Mouse (Mus musculus) forebrain, embryonic 14.5 days (tissue): ENCODE results near the gene Tcap. TPM values are rescaled to one million over a fixed set of nuclear protein-coding genes. Genes with fewer than 3 reads are reported as not detected.
A peak's percentile ranks its signal among the peaks of the same experiment; 100 is the strongest.

Experiments used
- ATAC-seq: fragments of 200-750 bp; cut with Nextera tagmentation; 2 replicates; pipeline ENCODE4 v1.8.0; 2017; ENCODE audit warnings: mild to moderate bottlenecking, moderate library complexity
- DNase-seq: peaks from one replicate; pipeline ENCODE4 v3.0.0-alpha.2; 2015; ENCODE audit warnings: low spot score
- H3K27ac ChIP-seq: fragments of 300-500 bp; sonication (generic); 2 replicates; pipeline ENCODE4 v1.5.1; 2014; ENCODE audit warnings: low read depth, mild to moderate bottlenecking, control low read depth, low read length, moderate library complexity
- H3K27me3 ChIP-seq: fragments of 300-500 bp; sonication (generic); replicated peaks from 2 replicates; pipeline ENCODE4 v1.6.1; 2014; ENCODE audit warnings: low read length, control low read depth, mixed read lengths; ENCODE audit not compliant: control insufficient read depth, insufficient read depth
- H3K36me3 ChIP-seq: fragments of 300-500 bp; sonication (generic); 2 replicates; pipeline ENCODE4 v1.6.1; 2014; ENCODE audit warnings: low read length, control low read depth; ENCODE audit not compliant: control insufficient read depth, insufficient read depth
- H3K4me1 ChIP-seq: fragments of 300-500 bp; sonication (generic); 2 replicates; pipeline ENCODE4 v1.6.1; 2014; ENCODE audit warnings: antibody characterized with exemption, low read length, control low read depth; ENCODE audit not compliant: control insufficient read depth, insufficient read depth
- H3K4me2 ChIP-seq: fragments of 300-500 bp; sonication (generic); 2 replicates; pipeline ENCODE4 v1.6.1; 2014; ENCODE audit warnings: mild to moderate bottlenecking, control low read depth, low read length
- H3K4me3 ChIP-seq: fragments of 300-500 bp; sonication (generic); 2 replicates; pipeline ENCODE4 v1.5.1; 2014; ENCODE audit warnings: low read depth, low read length, control low read depth
- H3K9ac ChIP-seq: fragments of 300-500 bp; sonication (generic); 2 replicates; pipeline ENCODE4 v1.6.1; 2014; ENCODE audit warnings: mild to moderate bottlenecking, low read length, control low read depth, moderate library complexity
- H3K9me3 ChIP-seq: fragments of 300-500 bp; sonication (generic); replicated peaks from 2 replicates; pipeline ENCODE4 v1.6.1; 2016; ENCODE audit warnings: low read length, control low read depth, mixed read lengths; ENCODE audit not compliant: control insufficient read depth
- WGBS: fragments of 180-500 bp; shearing (Covaris S2); extraction: QIAGEN DNeasy Blood & Tissue Kit; methylation state at CpG from one replicate; pipeline ENCODE4 v1.1.7; 2014; 5-methylcytosine and 5-hydroxymethylcytosine counted together
- polyA plus RNA-seq: library from polyadenylated mRNA; unstranded; fragments of >200 nt; fragmentation: Nextera tagmentation; extraction: Ambion mirVana; gene quantifications from 2 replicates; pipeline ENCODE4 v1.2.1, GENCODE M21; 2014

The Tcap gene
- polyA plus RNA-seq, 1 experiment from 2014 or later = not detected

GRCm38 (mm10) chr11:98363817-98364216 lies 19.8 kb upstream of the Tcap start:
- H3K9ac ChIP-seq = no peak overlapping the region
- H3K36me3 ChIP-seq = no peaks in the 10 kb centered on the region
- no peaks in the 10 kb centered on the region for H3K9me3 ChIP-seq
- H3K4me1 ChIP-seq = peaks cover 12% of the 10 kb centered on the region
- ATAC-seq (no peak), DNase-seq (no peak)
- H3K4me2 ChIP-seq = no peak overlapping the region
- no peaks in the 10 kb centered on the region for H3K27me3 ChIP-seq
- H3K4me3 ChIP-seq = no peak overlapping the region
- 83% methylated on average over 5 of the region's 5 CpGs for WGBS
- no peak overlapping the region for H3K27ac ChIP-seq

DNA sequence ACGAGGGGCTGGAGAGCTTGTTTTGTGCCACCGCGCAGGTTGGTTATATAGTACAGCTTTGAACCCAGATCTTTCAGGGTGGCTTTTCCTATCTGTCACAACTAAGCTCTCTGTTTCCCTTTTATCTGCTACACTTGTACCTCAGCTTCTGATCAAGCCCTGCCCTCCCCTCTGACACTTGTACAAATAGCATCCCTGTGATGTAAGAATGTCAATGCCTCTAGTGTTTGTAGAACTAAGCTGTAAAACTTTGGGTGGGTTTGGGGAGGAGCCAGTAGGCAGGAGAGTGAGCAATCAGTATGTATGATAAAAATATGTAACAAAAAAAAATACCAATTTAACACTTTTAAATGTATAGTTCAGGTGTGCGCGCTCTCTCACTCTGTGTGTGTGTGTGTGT lies 19.2 kb upstream of the Tcap start:
- Histone ChIP-seq H3K4me3 (no peak overlapping the region), H3K36me3 (no peaks in the 10 kb centered on the region), H3K27me3 (no peaks in the 10 kb centered on the region), H3K4me2 (no peak overlapping the region), H3K4me1 (peaks cover 6% of the 10 kb centered on the region), H3K9me3 (no peaks in the 10 kb centered on the region), H3K27ac (no peak overlapping the region), H3K9ac (no peak overlapping the region)
- DNase-seq = no peak
- 92% methylated on average over 5 of the region's 5 CpGs for WGBS
- no peak for ATAC-seq

DNA sequence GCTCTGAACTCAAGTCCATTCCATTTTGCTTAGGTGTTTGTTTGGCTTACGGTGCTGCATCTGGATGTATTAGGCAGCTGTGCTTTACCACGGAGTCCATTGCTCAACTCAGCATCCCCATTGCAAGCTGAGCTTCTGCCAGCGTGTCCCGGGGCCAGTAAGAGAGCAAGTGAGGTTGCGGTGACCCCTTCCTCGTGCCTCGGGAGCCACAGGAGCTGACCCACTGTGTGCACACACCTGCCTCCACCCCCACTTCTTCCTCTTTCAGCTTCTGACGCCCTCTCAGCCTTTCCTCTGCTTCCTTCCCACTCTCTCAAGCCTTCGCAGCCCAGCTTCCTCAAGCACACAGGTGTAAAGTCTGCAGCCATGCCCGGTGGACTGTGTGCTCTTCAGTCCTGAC lies 17.3 kb upstream of the Tcap start:
- DNase-seq = no peak
- WGBS = 83% methylated on average over 10 of the region's 10 CpGs
- H3K9me3 ChIP-seq = no peaks in the 10 kb centered on the region

GRCm38 (mm10) chr11:98367171-98367862 lies 16.3 kb upstream of the Tcap start:
- ATAC-seq = no peak
- no peak overlapping the region for H3K4me3 ChIP-seq
- H3K9me3 ChIP-seq = no peaks in the 10 kb centered on the region
- H3K9ac ChIP-seq = no peak overlapping the region
- peaks cover 18% of the 10 kb centered on the region for H3K4me1 ChIP-seq
- H3K27ac ChIP-seq = no peak overlapping the region
- H3K36me3 ChIP-seq = no peaks in the 10 kb centered on the region
- DNase-seq = no peak
- 79% methylated on average over 10 of the region's 10 CpGs for WGBS
- H3K27me3 ChIP-seq = no peaks in the 10 kb centered on the region
- H3K4me2 ChIP-seq = no peak overlapping the region

More for the DNA sequence above, 17.3 kb upstream of the Tcap start:
- Histone ChIP-seq H3K4me1 (peaks cover 9% of the 10 kb centered on the region), H3K9ac (no peak overlapping the region), H3K27ac (no peak overlapping the region), H3K27me3 (no peaks in the 10 kb centered on the region), H3K36me3 (no peaks in the 10 kb centered on the region), H3K4me2 (no peak overlapping the region), H3K4me3 (no peak overlapping the region)
- no peak for ATAC-seq

- Histone ChIP-seq H3K4me3 (no peak overlapping the region), H3K27ac (no peak overlapping the region), H3K4me1 (peaks cover 18% of the 10 kb centered on the region), H3K4me2 (no peak overlapping the region), H3K27me3 (no peaks in the 10 kb centered on the region), H3K36me3 (no peaks in the 10 kb centered on the region), H3K9ac (no peak overlapping the region), H3K9me3 (no peaks in the 10 kb centered on the region)
- ATAC-seq (no peak), DNase-seq (no peak)
- WGBS = 89% methylated on average over 7 of the region's 7 CpGs
Measured at GRCm38 (mm10) chr11:98367863-98368186, 15.8 kb upstream of the Tcap start.

DNA sequence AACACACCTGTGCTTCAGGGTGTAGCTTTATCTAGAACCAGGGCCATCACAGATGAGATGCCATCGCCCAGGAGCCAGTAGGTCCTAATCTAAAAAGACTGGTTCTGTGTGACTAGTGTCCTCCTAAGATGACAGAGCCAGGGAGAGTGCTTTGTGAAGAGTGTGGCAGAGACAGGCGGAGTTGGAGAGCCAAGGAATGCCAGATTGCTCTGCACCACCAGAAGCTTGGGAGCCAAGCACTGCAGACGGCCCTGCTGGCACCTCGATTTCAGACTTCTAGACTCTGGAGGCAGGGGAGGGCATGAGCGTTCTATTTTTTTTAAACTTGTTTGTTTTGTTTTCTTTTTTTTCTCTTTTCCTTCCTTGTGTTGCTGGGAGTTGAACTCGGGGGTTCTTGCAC lies 14.3 kb upstream of the Tcap start:
- H3K4me1 ChIP-seq = peaks cover 18% of the 10 kb centered on the region
- H3K27ac ChIP-seq = peak overlapping the region; percentile 49
- H3K9ac ChIP-seq = no peak overlapping the region
- DNase-seq = peak; percentile 71
- WGBS = 64% methylated on average over 6 of the region's 6 CpGs
- no peaks in the 10 kb centered on the region for H3K9me3 ChIP-seq
- H3K4me2 ChIP-seq = no peak overlapping the region
- H3K27me3 ChIP-seq = no peaks in the 10 kb centered on the region
- H3K36me3 ChIP-seq = peaks cover under 1% of the 10 kb centered on the region
- no peak overlapping the region for H3K4me3 ChIP-seq
- ATAC-seq = peak; percentile 51; the same call in 1 of the 2 replicates

DNA sequence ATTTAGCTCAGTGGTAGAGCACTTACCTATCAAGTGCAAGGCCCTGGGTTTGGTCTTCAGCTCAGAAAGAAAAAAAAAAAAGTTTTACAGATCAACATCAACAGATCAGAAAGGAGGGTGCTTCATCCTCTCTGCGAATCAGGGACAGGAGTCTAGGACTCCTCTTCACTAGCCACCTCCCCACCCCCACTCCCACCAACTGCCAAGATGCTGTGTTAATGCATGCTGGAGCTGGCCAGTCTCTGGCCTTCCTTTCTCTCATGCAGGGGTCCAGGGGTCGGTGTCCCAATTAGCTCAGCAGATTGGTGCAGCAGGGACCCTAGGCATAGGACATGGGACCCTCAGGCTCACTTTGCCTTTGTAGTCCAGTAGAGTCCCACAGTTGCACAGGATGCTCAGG lies 13.0 kb upstream of the Tcap start:
- peak overlapping the region; percentile 64; the same call in 1 of the 2 replicates for H3K27ac ChIP-seq
- no peak overlapping the region for H3K4me2 ChIP-seq
- 66% methylated on average over 2 of the region's 2 CpGs for WGBS

GRCm38 (mm10) chr11:98371556-98372240 lies 11.9 kb upstream of the Tcap start:
- Histone ChIP-seq H3K9me3 (no peaks in the 10 kb centered on the region), H3K4me1 (peaks cover 18% of the 10 kb centered on the region), H3K9ac (0 out of 2 replicates have a peak overlapping the region, but pooled peaks have one; percentile 14), H3K27ac (peak overlapping the region; percentile 64), H3K4me3 (no peak overlapping the region), H3K27me3 (no peaks in the 10 kb centered on the region), H3K36me3 (peaks cover 24% of the 10 kb centered on the region), H3K4me2 (peak overlapping the region; percentile 26; the same call in 1 of the 2 replicates)
- ATAC-seq (peak; percentile 70), DNase-seq (peak; percentile 77)
- WGBS = 17% methylated on average over 10 of the region's 10 CpGs

More for the DNA sequence above, 13.0 kb upstream of the Tcap start:
- peaks cover 13% of the 10 kb centered on the region for H3K36me3 ChIP-seq
- H3K4me1 ChIP-seq = peaks cover 18% of the 10 kb centered on the region
- ATAC-seq = no peak
- H3K9me3 ChIP-seq = no peaks in the 10 kb centered on the region
- DNase-seq = no peak
- H3K9ac ChIP-seq = no peak overlapping the region
- H3K4me3 ChIP-seq = no peak overlapping the region
- H3K27me3 ChIP-seq = no peaks in the 10 kb centered on the region

DNA sequence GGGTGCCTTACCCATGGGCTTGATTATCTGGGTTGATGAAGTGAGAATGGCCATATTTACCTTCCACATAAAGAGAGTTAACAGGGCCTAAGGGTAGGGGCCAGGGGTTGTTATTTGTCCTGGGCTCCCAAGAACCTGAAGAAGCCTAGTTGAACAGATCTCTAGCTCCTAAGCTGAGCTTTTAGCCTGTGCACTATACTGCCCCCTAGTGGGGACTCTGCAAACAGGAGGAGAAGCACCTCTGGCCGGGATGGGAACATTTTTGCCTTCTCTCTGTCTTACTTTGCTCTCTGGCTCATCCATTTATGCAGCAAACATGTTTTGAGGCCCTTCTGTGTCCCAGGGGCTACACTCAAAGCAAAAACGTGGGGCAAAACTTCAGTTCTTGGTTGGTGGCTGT lies 11.2 kb upstream of the Tcap start:
- DNase-seq = peak; percentile 82
- Histone ChIP-seq H3K36me3 (peaks cover 31% of the 10 kb centered on the region), H3K4me1 (peaks cover 18% of the 10 kb centered on the region), H3K27me3 (no peaks in the 10 kb centered on the region), H3K9me3 (no peaks in the 10 kb centered on the region), H3K9ac (no peak overlapping the region), H3K4me2 (peak overlapping the region; percentile 26; the same call in 1 of the 2 replicates), H3K4me3 (no peak overlapping the region), H3K27ac (peak overlapping the region; percentile 64)
- 2% methylated on average over 2 of the region's 2 CpGs for WGBS
- no peak for ATAC-seq
